Mouse (Mus musculus): Measurements from ENCODE around the gene Yipf4.
"Not testable (repeated sequence)": the region's sequence is repeated elsewhere in the genome, so short reads cannot be mapped to it uniquely, and the experiment has no call there.

DNA sequence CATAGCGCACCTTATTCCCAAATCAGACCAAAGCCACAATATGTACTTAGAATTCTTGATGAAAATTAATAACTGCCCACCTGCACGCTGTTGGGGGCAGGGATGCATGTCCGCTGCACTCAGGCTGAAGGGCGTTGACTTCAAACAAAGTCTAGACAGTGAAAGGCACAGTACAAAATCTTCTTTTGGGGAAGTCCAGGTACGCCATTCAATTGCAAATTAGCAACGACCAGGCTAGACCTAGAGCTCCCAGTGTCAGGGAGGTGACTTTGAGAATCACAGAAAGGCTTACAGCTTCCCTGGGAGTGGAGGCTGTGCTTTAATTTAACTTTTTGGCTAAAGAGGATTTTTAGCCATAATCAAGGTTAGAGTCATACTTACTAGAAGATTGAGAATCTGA is 19.2 kb upstream of the Yipf4 start:
- not testable (repeated sequence) for TF ChIP-seq CTCF, EP300 (IDR thresholded peaks at IDR 0.05; ENCODE audit: low read depth)

Data from liver, embryonic 14.5 days (tissue).